Mouse (Mus musculus) lung, postnatal 14 days (tissue): ENCODE measurements at regions not wholly inside any gene's neighbourhood (a gene's known extent, or its start where the extent isn't known, plus 50 kb on each side); places are given as distances from the start of the nearest gene placed in this dataset.
A peak's percentile ranks its signal among the peaks of the same experiment; 100 is the strongest.

Source experiments
- DNase-seq: peaks from one replicate; pipeline ENCODE4 v3.0.0; 2021

DNA sequence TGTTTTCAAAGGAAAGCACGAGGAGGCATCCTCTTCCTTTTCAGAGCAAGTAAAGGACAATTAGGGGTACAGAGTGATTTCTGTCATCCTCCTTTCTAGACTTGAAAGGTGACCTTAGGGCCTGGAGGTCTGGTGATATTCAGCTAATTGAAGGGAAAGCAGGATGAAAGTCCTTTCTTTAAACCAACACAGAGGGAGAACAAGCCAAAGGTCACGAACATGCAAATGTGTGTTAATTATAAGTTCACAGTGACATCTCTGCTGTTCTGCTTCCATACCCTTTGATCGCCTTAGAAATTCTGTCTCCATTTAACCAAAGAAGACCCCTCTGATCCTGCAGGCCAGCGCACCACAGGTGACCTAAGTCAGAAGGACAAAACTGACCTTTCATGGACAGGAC is 2126.3 kb upstream of the Lrrc6 start:
- DNase-seq, result no peak

DNA sequence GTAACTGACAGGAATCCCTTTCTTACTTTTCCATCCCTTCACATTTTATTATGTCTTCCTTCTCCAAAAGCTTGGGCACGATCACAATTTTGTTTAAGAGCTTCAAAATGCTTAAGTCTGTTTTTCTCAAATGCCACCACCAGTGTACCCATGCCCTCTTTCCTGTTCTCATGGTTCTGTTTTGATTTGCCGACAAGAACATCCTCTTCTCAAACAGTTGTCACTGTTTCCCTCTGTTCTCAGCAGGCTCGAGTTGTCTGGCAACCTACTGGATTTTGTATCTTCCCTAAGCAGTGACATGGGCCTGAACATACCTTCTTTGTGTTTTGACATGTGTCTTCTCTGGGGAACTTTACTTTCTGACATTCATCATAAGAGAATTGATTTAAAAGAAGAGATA is 2124.1 kb upstream of the Lrrc6 start:
- no peak for DNase-seq

- DNase-seq, result no peak
These were observed 2119.9 kb upstream of the Lrrc6 start for GRCm38 (mm10) chr15:68620417-68621214.

GRCm38 (mm10) chr15:68606110-68606791 is 2105.5 kb upstream of the Lrrc6 start:
- DNase-seq, result peak; percentile 57

DNA sequence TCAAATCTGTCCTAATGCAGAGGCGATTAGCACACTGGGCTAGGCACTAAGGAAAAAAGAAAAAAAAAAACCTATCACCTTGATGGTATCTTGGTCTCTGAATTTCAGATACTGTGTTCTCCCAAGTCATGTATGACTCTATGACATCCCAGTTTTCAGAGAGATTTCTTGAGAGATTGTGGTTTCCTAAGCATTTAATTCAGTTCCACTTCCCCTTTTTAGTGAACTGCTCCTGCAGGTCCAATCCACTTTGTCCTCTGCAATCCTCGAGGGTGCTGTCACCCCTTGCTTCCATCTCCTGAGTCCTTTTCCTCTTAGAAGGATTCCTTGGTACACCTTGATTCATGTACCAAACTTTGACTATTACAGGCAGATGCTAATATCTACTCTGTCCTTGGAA is 2104.8 kb upstream of the Lrrc6 start:
- DNase-seq, result no peak

- DNase-seq, result no peak
These were observed 2081.5 kb upstream of the Lrrc6 start for GRCm38 (mm10) chr15:68582177-68582576.

DNA sequence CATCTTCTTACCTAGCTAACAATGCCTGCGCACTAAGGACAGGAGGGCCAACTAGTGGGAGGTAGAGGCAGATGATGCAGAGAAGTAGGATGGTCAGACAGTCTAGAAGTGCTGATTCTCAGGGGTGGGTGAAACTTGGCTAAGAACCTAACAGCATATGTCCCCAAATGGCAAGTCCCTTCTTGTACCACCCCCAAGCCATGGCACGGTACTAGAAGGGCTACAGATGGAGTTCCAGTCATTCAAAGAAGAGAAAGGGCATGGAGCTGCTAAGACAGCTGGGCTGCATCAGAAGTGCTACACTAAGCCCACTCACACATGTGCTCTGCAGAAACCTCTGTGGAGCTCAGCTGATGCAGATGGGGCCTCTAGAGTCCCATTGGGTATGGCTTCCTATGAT is 2078.8 kb upstream of the Lrrc6 start:
- DNase-seq, result no peak

DNA sequence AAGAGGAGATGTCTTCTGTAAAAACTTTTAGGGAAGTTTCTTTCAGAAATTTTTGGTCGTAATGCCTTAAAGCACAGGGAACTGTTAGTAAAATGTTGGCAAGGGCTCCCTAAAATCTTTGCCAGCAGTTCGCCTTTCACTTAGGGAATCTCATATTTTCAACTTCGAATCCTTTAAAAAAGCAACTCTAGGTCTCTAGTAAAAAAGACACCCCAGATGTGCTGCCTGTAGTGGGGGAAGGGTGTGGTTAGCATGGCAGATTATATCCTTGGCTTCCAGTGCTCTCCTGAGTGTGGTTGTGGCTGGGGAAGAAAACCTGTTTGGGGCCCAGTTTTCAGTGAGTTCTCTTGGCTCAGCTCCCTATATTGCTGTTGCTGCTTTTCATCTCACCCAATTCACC is 2059.9 kb upstream of the Lrrc6 start:
- no peak for DNase-seq

- DNase-seq, result no peak
These were observed 2055.4 kb upstream of the Lrrc6 start for GRCm38 (mm10) chr15:68556133-68556532.

- DNase-seq, result no peak
These were observed 2035.3 kb upstream of the Lrrc6 start for GRCm38 (mm10) chr15:68536055-68536325.

- no peak for DNase-seq
These were observed 2034.8 kb upstream of the Lrrc6 start for GRCm38 (mm10) chr15:68535297-68536054.

- DNase-seq, result no peak
These were observed 2020.0 kb upstream of the Lrrc6 start for GRCm38 (mm10) chr15:68520759-68521158.

GRCm38 (mm10) chr15:68512431-68512830 is 2011.7 kb upstream of the Lrrc6 start:
- DNase-seq, result no peak

DNA sequence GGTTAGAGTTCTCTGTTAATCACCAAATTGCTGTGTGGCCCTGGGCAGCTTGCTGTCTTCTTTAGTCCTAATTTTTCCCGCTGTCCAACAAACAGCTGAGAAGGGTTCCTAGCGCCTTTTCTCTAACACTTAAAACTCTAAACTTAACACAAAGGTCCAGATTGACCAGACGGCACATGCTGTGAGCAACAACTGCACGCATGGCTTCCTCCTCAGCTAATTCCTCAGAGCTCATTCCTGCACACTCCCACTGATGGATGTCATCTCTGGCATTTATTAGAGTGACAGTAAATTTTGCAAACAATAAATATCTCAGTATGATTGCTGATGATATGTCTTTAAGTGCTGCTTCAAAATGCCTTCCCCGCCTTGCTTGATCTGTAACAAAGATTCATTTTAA is 2007.5 kb upstream of the Lrrc6 start:
- no peak for DNase-seq

GRCm38 (mm10) chr15:68506093-68506492 is 2005.4 kb upstream of the Lrrc6 start:
- DNase-seq, result no peak

GRCm38 (mm10) chr15:68496438-68496837 is 1995.7 kb upstream of the Lrrc6 start:
- no peak for DNase-seq

- no peak for DNase-seq
These were observed 1984.1 kb upstream of the Lrrc6 start for GRCm38 (mm10) chr15:68484789-68485188.

DNA sequence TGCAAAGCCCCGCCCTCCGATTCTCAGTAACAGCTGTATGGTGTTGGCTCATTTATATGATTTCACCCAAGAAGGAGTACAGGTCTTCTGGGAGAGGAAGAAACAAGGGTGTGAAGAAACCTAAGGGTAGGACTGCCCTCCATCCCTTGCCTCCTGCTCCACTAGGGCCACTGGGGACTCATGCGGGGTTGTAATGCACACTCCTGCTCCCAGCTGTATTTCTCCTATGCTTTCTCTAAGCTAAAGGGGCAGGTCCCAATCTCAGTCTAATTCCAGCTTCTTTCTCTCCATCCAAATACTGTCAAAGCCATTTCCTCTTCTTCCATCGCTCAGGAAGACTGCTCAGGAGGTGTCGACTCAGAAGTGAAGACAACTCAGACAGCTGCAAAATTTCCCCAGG is 1977.0 kb upstream of the Lrrc6 start:
- DNase-seq, result no peak

DNA sequence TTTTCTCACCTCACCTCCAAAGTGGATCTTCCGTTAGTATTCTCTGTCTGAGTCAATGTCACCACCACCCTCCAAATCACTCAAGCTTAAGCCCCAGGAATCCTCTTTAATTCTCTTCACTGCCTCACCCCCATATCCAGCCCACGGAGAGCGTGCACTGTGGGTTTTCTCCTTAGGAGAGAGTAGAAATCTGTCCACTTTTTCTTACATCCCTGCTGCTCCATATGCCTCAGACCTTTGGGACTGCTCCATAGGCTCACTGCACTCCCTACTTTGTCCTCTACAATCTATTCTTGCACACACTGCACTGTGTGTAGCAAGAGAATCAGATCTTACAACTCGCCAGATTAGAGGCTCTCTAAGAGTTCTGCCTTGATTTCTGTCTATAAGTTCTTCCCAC is 1971.2 kb upstream of the Lrrc6 start:
- no peak for DNase-seq

DNA sequence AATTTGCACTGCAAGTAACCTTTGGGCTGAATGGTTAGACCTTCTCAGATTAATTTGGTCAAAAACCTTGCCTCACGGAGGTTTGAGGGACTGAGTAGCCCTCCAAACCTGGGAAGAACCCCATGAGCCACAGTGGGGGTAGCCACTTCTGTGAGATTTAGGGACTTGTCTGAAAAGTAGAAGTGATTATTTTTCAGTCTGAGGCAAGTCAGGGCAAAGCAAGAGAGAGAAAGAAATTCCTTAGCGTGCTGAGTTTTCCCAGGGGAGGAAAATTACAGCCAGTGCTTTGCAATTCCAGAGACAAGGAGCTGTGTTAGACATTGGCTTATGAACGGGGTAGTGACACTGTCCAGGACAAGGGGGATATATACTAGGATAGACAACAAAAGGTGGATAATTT is 1962.1 kb upstream of the Lrrc6 start:
- DNase-seq, result no peak

DNA sequence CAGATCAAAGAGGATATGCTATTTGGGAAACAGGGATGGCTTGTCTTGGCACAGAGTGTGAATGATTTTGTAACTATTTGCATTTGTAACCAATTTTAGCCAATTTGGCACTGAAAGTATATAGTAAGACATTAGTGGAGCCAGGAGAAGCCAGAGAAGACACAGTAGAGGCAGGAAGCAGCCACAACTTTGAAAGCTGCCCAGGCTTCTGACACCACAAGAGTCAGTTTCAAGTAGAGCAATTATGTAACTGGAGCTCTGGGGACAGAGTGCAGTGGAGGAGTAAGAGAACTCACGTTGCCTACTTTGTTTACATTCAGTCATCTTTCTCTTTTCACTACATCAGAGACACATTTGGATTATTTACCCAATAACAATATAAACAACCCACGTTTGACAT is 1956.5 kb upstream of the Lrrc6 start:
- DNase-seq, result no peak

DNA sequence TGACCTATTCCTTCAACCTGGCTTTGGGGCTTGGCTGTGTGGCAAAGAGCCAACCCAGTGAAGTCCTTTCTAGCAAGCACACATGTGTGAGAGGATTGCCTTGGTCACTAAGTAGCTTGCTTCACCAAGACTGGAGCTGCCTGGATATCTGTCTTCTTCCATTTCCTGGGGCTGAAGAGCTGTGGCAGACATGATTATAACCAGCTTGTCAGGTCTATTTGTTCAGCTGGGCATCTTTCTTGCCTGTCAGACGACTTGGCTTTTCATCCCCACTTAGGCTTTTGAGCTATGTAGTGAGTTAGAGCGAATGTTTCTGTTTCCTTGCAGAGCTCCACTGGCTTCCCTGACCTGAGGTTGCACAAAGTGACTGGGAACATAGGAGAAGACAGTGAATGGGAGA is 1951.3 kb upstream of the Lrrc6 start:
- no peak for DNase-seq

GRCm38 (mm10) chr15:68445341-68445740 is 1944.6 kb upstream of the Lrrc6 start:
- DNase-seq, result no peak

GRCm38 (mm10) chr15:68440636-68441035 is 1939.9 kb upstream of the Lrrc6 start:
- no peak for DNase-seq
